Mouse (Mus musculus) limb, embryonic 14.5 days (tissue): ENCODE measurements around the gene Zfp57. TPM values are rescaled to one million over a fixed set of nuclear protein-coding genes. Genes with fewer than 3 reads are reported as not detected.

Source experiments
- ATAC-seq: fragments of 200-750 bp; cut with Nextera tagmentation; 2 replicates; pipeline ENCODE4 v1.8.0; 2017; ENCODE audit warnings: low read depth, moderate number of reproducible peaks, moderate TSS enrichment; ENCODE audit not compliant: low FRiP score
- DNase-seq: peaks from one replicate; pipeline ENCODE4 v3.0.0-alpha.2; 2015; ENCODE audit warnings: low spot score
- H3K27ac ChIP-seq: fragments of 300-500 bp; sonication (generic); replicated peaks from 2 replicates; pipeline ENCODE4 v1.5.1; 2014; ENCODE audit warnings: low read depth, mild to moderate bottlenecking, low read length, moderate library complexity, mixed read lengths
- H3K27me3 ChIP-seq: fragments of 300-500 bp; sonication (generic); 2 replicates; pipeline ENCODE4 v1.6.1; 2014; ENCODE audit warnings: low read length, mixed read lengths; ENCODE audit not compliant: control insufficient read depth, insufficient read depth
- H3K36me3 ChIP-seq: fragments of 300-500 bp; sonication (generic); 2 replicates; pipeline ENCODE4 v1.6.1; 2014; ENCODE audit warnings: mild to moderate bottlenecking, low read length, moderate library complexity, mixed read lengths; ENCODE audit not compliant: control insufficient read depth, insufficient read depth
- H3K4me1 ChIP-seq: fragments of 300-500 bp; sonication (generic); 2 replicates; pipeline ENCODE4 v1.6.1; 2014; ENCODE audit warnings: antibody characterized with exemption, low read length, mixed read lengths; ENCODE audit not compliant: control insufficient read depth, insufficient read depth
- H3K4me2 ChIP-seq: fragments of 300-500 bp; sonication (generic); replicated peaks from 2 replicates; pipeline ENCODE4 v1.6.1; 2014; ENCODE audit warnings: low read depth, mild to moderate bottlenecking, low read length, moderate library complexity; ENCODE audit not compliant: severe bottlenecking
- H3K4me3 ChIP-seq: fragments of 300-500 bp; sonication (generic); replicated peaks from 2 replicates; pipeline ENCODE4 v1.5.1; 2014; ENCODE audit warnings: low read length
- H3K9ac ChIP-seq: fragments of 300-500 bp; sonication (generic); 2 replicates; pipeline ENCODE4 v1.6.1; 2014; ENCODE audit warnings: mild to moderate bottlenecking, low read depth, low read length, moderate library complexity; ENCODE audit not compliant: severe bottlenecking
- H3K9me3 ChIP-seq: fragments of 300-500 bp; sonication (generic); 2 replicates; pipeline ENCODE4 v1.6.1; 2016; ENCODE audit warnings: low read length; ENCODE audit not compliant: control insufficient read depth
- POLR2A ChIP-seq: fragments of 200-500 bp; IDR thresholded peaks from 2 replicates; pipeline ENCODE4 v1.8.0; 2012; ENCODE audit warnings: inconsistent platforms, mild to moderate bottlenecking, moderate library complexity, borderline replicate concordance; ENCODE audit not compliant: insufficient read depth, insufficient read length; ENCODE audit errors: extremely low read depth
- WGBS: fragments of 180-500 bp; shearing (Covaris S2); extraction: QIAGEN DNeasy Blood & Tissue Kit; methylation state at CpG from one replicate; pipeline ENCODE4 v1.1.7; 2014; 5-methylcytosine and 5-hydroxymethylcytosine counted together
- polyA plus RNA-seq, 2 experiments: library from polyadenylated mRNA; depleted of rRNA in 1 of 2; stranded (reverse) in 1 of 2; unstranded in 1 of 2; fragments of >200 nt; fragmentation: Nextera tagmentation in 1 of 2; extraction: Ambion mirVana in 1 of 2; gene quantifications; 2 replicates each; pipeline versions ENCODE4 v1.2.1 to v1.2.3; 2012 to 2014

The Zfp57 gene
- polyA plus RNA-seq, 2 experiments: 86.1 to 149 TPM

DNA sequence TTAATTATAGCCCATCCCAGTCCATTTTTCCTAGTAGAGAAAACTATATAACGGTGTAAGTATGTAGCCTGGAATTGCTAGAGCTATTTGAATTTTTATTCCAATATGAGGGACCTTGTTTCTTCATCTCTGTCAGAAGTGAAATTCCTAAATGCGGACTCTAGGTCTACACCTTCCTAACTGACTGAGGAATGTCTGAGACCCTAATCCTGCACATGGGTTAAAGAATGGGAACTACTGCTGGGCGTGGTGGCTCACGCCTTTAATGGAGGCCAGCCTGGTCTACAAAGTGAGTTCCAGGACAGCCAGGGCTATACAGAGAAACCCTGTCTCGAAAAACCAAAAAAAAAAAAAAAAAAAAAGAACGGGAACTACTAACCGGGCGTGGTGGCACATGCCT is 28.2 kb downstream of the Zfp57 start:
- no peaks in the 10 kb centered on the region for H3K36me3 ChIP-seq
- 66% methylated on average over 8 of the region's 8 CpGs for WGBS
- TF ChIP-seq POLR2A: no peak
- 0 out of 2 replicates have a peak, but pooled peaks cover 6% of the 10 kb centered on the region for H3K4me1 ChIP-seq
- peak overlapping the region; percentile 45 for H3K4me3 ChIP-seq
- peak overlapping the region; percentile 54 for H3K4me2 ChIP-seq
- ATAC-seq (no peak), DNase-seq (no peak)
- H3K9me3 ChIP-seq: no peaks in the 10 kb centered on the region
- peak overlapping the region; percentile 55 for H3K9ac ChIP-seq
- H3K27ac ChIP-seq: peak overlapping the region; percentile 96
- H3K27me3 ChIP-seq: no peaks in the 10 kb centered on the region

- no peak for TF ChIP-seq POLR2A
- 75% methylated on average over 2 of the region's 2 CpGs for WGBS
- no peak for DNase-seq
- H3K4me1 ChIP-seq: no peaks in the 10 kb centered on the region
- H3K36me3 ChIP-seq: no peaks in the 10 kb centered on the region
- no peaks in the 10 kb centered on the region for H3K27me3 ChIP-seq
- H3K9ac ChIP-seq: no peak overlapping the region
- no peak for ATAC-seq
- no peak overlapping the region for H3K4me2 ChIP-seq
- H3K27ac ChIP-seq: no peak overlapping the region
- no peak overlapping the region for H3K4me3 ChIP-seq
- H3K9me3 ChIP-seq: no peaks in the 10 kb centered on the region
Measured at GRCm38 (mm10) chr17:37039127-37039894, 38.3 kb downstream of the Zfp57 start.

- no peak for TF ChIP-seq POLR2A
- peak overlapping the region; percentile 87 for H3K4me2 ChIP-seq
- ATAC-seq (no peak), DNase-seq (no peak)
- H3K27me3 ChIP-seq: no peaks in the 10 kb centered on the region
- no peak overlapping the region for H3K9ac ChIP-seq
- H3K27ac ChIP-seq: no peak overlapping the region
- WGBS: 61% methylated on average over 7 of the region's 7 CpGs
- H3K9me3 ChIP-seq: no peaks in the 10 kb centered on the region
- H3K4me1 ChIP-seq: peaks cover 18% of the 10 kb centered on the region
- 0 out of 2 replicates have a peak, but pooled peaks cover 4% of the 10 kb centered on the region for H3K36me3 ChIP-seq
- peak overlapping the region; percentile 86 for H3K4me3 ChIP-seq
Measured at GRCm38 (mm10) chr17:37044651-37045244, 43.8 kb downstream of the Zfp57 start.

- Histone ChIP-seq H3K36me3 (0 out of 2 replicates have a peak, but pooled peaks cover 4% of the 10 kb centered on the region), H3K9ac (peak within 1 kb of the TSS; percentile 94), H3K27ac (peak within 1 kb of the TSS; percentile 77), H3K4me1 (peaks cover 22% of the 10 kb centered on the region), H3K4me2 (peak within 1 kb of the TSS; percentile 87), H3K4me3 (peak within 1 kb of the TSS; percentile 86), H3K27me3 (no peaks in the 10 kb centered on the region), H3K9me3 (no peaks in the 10 kb centered on the region)
- TF ChIP-seq POLR2A: peak; percentile 56; the same call in 1 of the 2 replicates
- peak; percentile 87 for ATAC-seq
- 1% methylated on average over 24 of the region's 55 CpGs for WGBS
- peak; percentile 92 for DNase-seq
Measured at GRCm38 (mm10) chr17:37045611-37046311, 44.8 kb downstream of the Zfp57 start, which contains the start of gene Gabbr1. Gene Gabbr1 (plus strand): TSS chr17:37045966.
